Comparison of ENCODE assay signal across 8 mouse cellular contexts in the genomic region with DNA sequence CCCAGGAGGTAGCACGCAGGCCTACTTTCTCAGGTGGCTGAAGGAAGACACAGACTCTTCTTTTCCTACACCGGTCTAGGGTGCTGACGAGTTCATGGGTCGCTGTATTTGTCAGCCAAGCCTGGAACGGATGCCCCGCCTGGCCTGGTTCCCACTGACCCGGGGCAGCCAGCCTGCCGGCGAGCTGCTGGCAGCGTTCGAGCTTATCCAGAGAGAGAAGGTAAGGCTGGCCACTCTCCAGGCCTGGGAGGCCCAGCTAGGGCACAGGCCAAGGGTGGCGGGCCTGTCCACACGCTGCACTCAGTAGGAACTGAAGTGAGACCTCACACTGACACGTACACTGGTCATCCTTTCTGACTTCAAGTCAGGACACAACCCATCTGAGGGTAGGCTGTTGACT.
DNase-seq lines count a peak whose midpoint lies in the region; ATAC-seq and TF ChIP-seq lines count a peak whose summit lies in the region.

No protein-coding gene starts in this region.

- no peaks in the 10 kb centered on the region for H3K36me3 ChIP-seq in heart, embryonic 11.5 days (ENCODE audit: control insufficient read depth, insufficient read depth, low read length)
- no peaks in the 10 kb centered on the region for H3K36me3 ChIP-seq in embryonic facial prominence, embryonic 10.5 days (replicated peaks)
- no peaks in the 10 kb centered on the region for H3K36me3 ChIP-seq in intestine, embryonic 15.5 days

- no peak overlapping the region for H3K9ac ChIP-seq in heart, embryonic 11.5 days (ENCODE audit: low read depth, low read length)
- no peak overlapping the region for H3K9ac ChIP-seq in intestine, embryonic 15.5 days

- H3K4me2 ChIP-seq in heart, embryonic 11.5 days: no peak overlapping the region
- H3K4me2 ChIP-seq in intestine, embryonic 15.5 days (replicated peaks): no peak overlapping the region

- H3K9me3 ChIP-seq in heart, embryonic 11.5 days (replicated peaks; ENCODE audit: control insufficient read depth, low read length): no peaks in the 10 kb centered on the region
- no peaks in the 10 kb centered on the region for H3K9me3 ChIP-seq in embryonic facial prominence, embryonic 10.5 days
- no peaks in the 10 kb centered on the region for H3K9me3 ChIP-seq in intestine, embryonic 15.5 days

- ATAC-seq in heart, embryonic 11.5 days (replicated peaks; ENCODE audit: insufficient number of reproducible peaks, low FRiP score, low TSS enrichment): no peak
- no peak for ATAC-seq in Patski
- ATAC-seq in intestine, embryonic 15.5 days: no peak

- no peaks in the 10 kb centered on the region for H3K27me3 ChIP-seq in heart, embryonic 11.5 days (ENCODE audit: control insufficient read depth, insufficient read depth, low read length)
- no peaks in the 10 kb centered on the region for H3K27me3 ChIP-seq in Patski
- no peaks in the 10 kb centered on the region for H3K27me3 ChIP-seq in embryonic facial prominence, embryonic 10.5 days (replicated peaks; ENCODE audit: low read depth, poor library complexity, severe bottlenecking)
- H3K27me3 ChIP-seq in intestine, embryonic 15.5 days (replicated peaks): no peaks in the 10 kb centered on the region

- no peak overlapping the region for H3K4me3 ChIP-seq in heart, embryonic 11.5 days (ENCODE audit: low read depth, low read length)
- no peak overlapping the region for H3K4me3 ChIP-seq in embryonic facial prominence, embryonic 10.5 days
- no peak overlapping the region for H3K4me3 ChIP-seq in intestine, embryonic 15.5 days (replicated peaks)

- no peak for TF ChIP-seq CTCF in Patski (IDR thresholded peaks at IDR 0.05)

- peak; percentile 98 for DNase-seq in heart, adult 11 months
- DNase-seq in Patski (ENCODE audit: low read depth, low spot score): peak; percentile 30
- no peak for DNase-seq in embryonic facial prominence, embryonic 10.5 days (ENCODE audit: low spot score)
- peak; percentile 88 for DNase-seq in heart, postnatal 4 days
- DNase-seq in frontal cortex, postnatal 10 days (ENCODE audit: low spot score in 2 of 2): no peak
- no peak for DNase-seq in testis, postnatal 10 days (ENCODE audit: low spot score)

- POLR2A ChIA-PET in Patski (lab: Charles Lee): no interaction called here

- WGBS in heart, embryonic 11.5 days (ENCODE audit: insufficient replicate concordance): 79% methylated on average over 14 of the region's 14 CpGs
- 91% methylated on average over 14 of the region's 14 CpGs for WGBS in embryonic facial prominence, embryonic 10.5 days
- WGBS in intestine, embryonic 15.5 days: 75% methylated on average over 14 of the region's 14 CpGs

- H3K27ac ChIP-seq in heart, embryonic 11.5 days (ENCODE audit: low read depth, low read length): no peak overlapping the region
- H3K27ac ChIP-seq in embryonic facial prominence, embryonic 10.5 days (replicated peaks): peak overlapping the region; percentile 41; the same call in 1 of the 2 replicates
- no peak overlapping the region for H3K27ac ChIP-seq in intestine, embryonic 15.5 days

- in situ Hi-C loops in Patski (cut with MboI; ENCODE audit: low pct_unique_long_range_greater_than_20kb): no loop called here

- H3K4me1 ChIP-seq in heart, embryonic 11.5 days (ENCODE audit: control insufficient read depth, insufficient read depth, low read length): 0 out of 2 replicates have a peak, but pooled peaks cover 6% of the 10 kb centered on the region
- H3K4me1 ChIP-seq in embryonic facial prominence, embryonic 10.5 days: peaks cover 32% of the 10 kb centered on the region
- H3K4me1 ChIP-seq in intestine, embryonic 15.5 days (replicated peaks): 0 out of 2 replicates have a peak, but pooled peaks cover 2% of the 10 kb centered on the region

- CTCF ChIA-PET in Patski (lab: Charles Lee): no interaction called here

Comparison
In these comparisons a context has a peak if more than half of its experiments do, and no peak if none do; other contexts are left out.
1. DNase-seq: peak in heart, adult 11 months (single experiment), Patski (single experiment) and heart, postnatal 4 days (single experiment); none in embryonic facial prominence, embryonic 10.5 days (single experiment), frontal cortex, postnatal 10 days (0 of 2) and testis, postnatal 10 days (single experiment).